17 mouse cellular contexts compared by ENCODE assay signal in the genomic region with DNA sequence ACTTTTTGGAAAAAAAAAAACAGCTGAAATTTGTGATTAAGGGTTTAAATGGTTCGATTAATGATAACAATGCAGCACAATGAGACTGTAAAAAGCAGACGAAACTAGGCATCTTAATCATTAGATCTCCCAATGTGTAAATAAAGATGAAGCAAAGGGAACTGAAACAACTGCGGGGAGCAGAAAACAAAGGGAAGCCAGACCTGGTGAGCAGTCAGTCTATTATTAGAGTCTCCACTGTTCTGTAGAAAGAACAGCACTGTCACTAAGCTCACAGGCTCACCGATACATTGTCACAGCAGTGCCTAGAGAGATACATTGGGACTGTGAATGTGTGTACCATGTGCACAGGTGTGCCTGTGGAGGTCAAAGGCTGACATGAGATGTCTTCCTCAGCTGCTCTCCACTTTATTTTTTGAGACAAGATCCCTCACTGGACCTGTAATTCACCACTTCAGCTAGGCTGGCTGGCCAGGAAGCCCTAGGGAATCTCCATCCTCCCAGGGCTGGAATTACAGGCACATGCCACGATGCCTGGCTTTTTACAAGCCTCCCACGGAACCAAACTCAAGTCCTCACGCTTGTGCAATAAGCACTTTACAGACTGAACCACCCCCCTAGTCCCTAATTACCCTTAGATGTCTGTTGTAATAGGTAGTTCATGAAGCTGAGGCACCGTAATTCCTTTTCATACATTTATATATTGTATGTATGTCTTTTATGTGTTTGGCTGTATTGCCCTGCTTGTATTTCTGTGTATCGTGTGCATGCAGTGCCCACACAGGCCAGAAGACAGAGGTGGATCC. TPM values are rescaled to one million over a fixed set of nuclear protein-coding genes. Genes with fewer than 3 reads are reported as not detected.
DNase-seq lines count a peak whose midpoint lies in the region; ATAC-seq and TF ChIP-seq lines count a peak whose summit lies in the region.
"Had no signal": no experiment of that assay in that cellular context is flagged by ENCODE, and none has a peak within 500 bp of the region (broad histone marks: within the 10 kb centered on the region; RNA-seq: fewer than 3 reads in every experiment).

No protein-coding gene starts in this region.

- peak; percentile 19; the same call in 1 of the 2 replicates for ATAC-seq in lung, postnatal 0 days
- ATAC-seq in neutrophil, adult 5-6 weeks (ENCODE audit: extremely low read depth, insufficient number of reproducible peaks, low FRiP score, poor library complexity, severe bottlenecking), result peak; percentile 60; the same call in 1 of the 2 replicates

- no peaks in the 10 kb centered on the region for H3K9me3 ChIP-seq in lung, postnatal 0 days (ENCODE audit: low read length)
- H3K9me3 ChIP-seq: embryonic facial prominence, embryonic 10.5 days; G1E; hindbrain, embryonic 13.5 days; liver, embryonic 13.5 days; midbrain, embryonic 12.5 days had no signal

- H3K4me1 ChIP-seq in lung, postnatal 0 days (ENCODE audit: insufficient read depth, low read depth, low read length), result no peaks in the 10 kb centered on the region
- H3K4me1 ChIP-seq: hindbrain, embryonic 13.5 days; midbrain, embryonic 12.5 days had no signal

- H3K4me2 ChIP-seq in lung, postnatal 0 days (replicated peaks; ENCODE audit: low read depth, low read length), result no peak overlapping the region
- H3K4me2 ChIP-seq: hindbrain, embryonic 13.5 days; liver, embryonic 13.5 days; midbrain, embryonic 12.5 days had no signal

- no peak overlapping the region for H3K27ac ChIP-seq in lung, postnatal 0 days (ENCODE audit: low read length)
- H3K27ac ChIP-seq: embryonic facial prominence, embryonic 10.5 days; hindbrain, embryonic 13.5 days; liver, embryonic 13.5 days; midbrain, embryonic 12.5 days had no signal

- TF ChIP-seq CTCF in lung, postnatal 0 days (IDR thresholded peaks at IDR 0.05), result no peak

- DNase-seq in heart, adult 18-20 months, result peak; percentile 20 to 37
- no peak for DNase-seq in heart, postnatal 36 days
- peak; percentile 22 for DNase-seq in lung, postnatal 0 days (ENCODE audit: low spot score)
- DNase-seq in lung, postnatal 4 days, result no peak
- DNase-seq in gonadal fat pad, adult 2 months (ENCODE audit: low read depth), result peak; percentile 33
- no peak for DNase-seq in embryo, embryonic 11 days
- no peak for DNase-seq in thymus, postnatal 0 days (ENCODE audit: low spot score)
- DNase-seq: adrenal gland, postnatal 36 days; cerebellum, adult 8-10 months; kidney, adult 2 months; liver, embryonic 13.5 days; thymus, adult 2 months had no signal

- H3K4me3 ChIP-seq in lung, postnatal 0 days (ENCODE audit: low read depth, low read length), result no peak overlapping the region
- H3K4me3 ChIP-seq: embryonic facial prominence, embryonic 10.5 days; hindbrain, embryonic 13.5 days; liver, embryonic 13.5 days; midbrain, embryonic 12.5 days had no signal

- no peak for TF ChIP-seq EP300 in lung, postnatal 0 days (IDR thresholded peaks at IDR 0.05)

- WGBS in lung, postnatal 0 days, result 62% methylated on average over 9 of the region's 9 CpGs

- no peaks in the 10 kb centered on the region for H3K36me3 ChIP-seq in lung, postnatal 0 days (ENCODE audit: insufficient read depth, low read length)
- H3K36me3 ChIP-seq: embryonic facial prominence, embryonic 10.5 days; midbrain, embryonic 12.5 days had no signal

- H3K27me3 ChIP-seq in lung, postnatal 0 days (replicated peaks; ENCODE audit: insufficient read depth, low read length), result no peaks in the 10 kb centered on the region
- H3K27me3 ChIP-seq: liver, embryonic 13.5 days; midbrain, embryonic 12.5 days had no signal

- intact Hi-C loops in heart, postnatal 36 days (cut with DNase I), result no loop called here

- no peak overlapping the region for H3K9ac ChIP-seq in lung, postnatal 0 days (replicated peaks; ENCODE audit: low read depth)
- H3K9ac ChIP-seq: hindbrain, embryonic 13.5 days; liver, embryonic 13.5 days; midbrain, embryonic 12.5 days had no signal

RNA-seq across cellular contexts. Expression of gene Gpr155, which starts 14.6 kb away (rescaled TPM):
- total RNA-seq in heart, adult 18-20 months (2021), result 10 to 100 TPM; 10.3 to 13.4 TPM
- 10 to 100 TPM; 13.1 to 13.8 TPM for total RNA-seq in heart, postnatal 36 days (2021)
- 6.3 and 8.1 TPM in 2 replicates for polyA plus RNA-seq in lung, postnatal 0 days (2015; fragmentation: Nextera tagmentation; extraction: Ambion mirVana)
- polyA plus RNA-seq in gonadal fat pad, adult 2 months (2012; rRNA removed), result 25.8 and 33.2 TPM in 2 replicates
- total RNA-seq in neutrophil, adult 5-6 weeks (2017), result 20.1 and 24.3 TPM in 2 replicates
- 2.6 and 2.8 TPM in 2 replicates for polyA plus RNA-seq in thymus, postnatal 0 days (2015; fragmentation: Nextera tagmentation; extraction: Ambion mirVana)

RNA-seq across cellular contexts. Expression of gene Cir1, which starts 59.2 kb away (rescaled TPM):
- 10 to 100 TPM; 11.1 to 13.9 TPM for total RNA-seq in heart, adult 18-20 months (2021)
- 10 to 100 TPM; 18.1 to 20.5 TPM for total RNA-seq in heart, postnatal 36 days (2021)
- 38.9 and 39.3 TPM in 2 replicates for polyA plus RNA-seq in lung, postnatal 0 days (2015; fragmentation: Nextera tagmentation; extraction: Ambion mirVana)
- 3.3 and 4.7 TPM in 2 replicates for polyA plus RNA-seq in gonadal fat pad, adult 2 months (2012; rRNA removed)
- 41.3 and 42.6 TPM in 2 replicates for total RNA-seq in neutrophil, adult 5-6 weeks (2017)
- polyA plus RNA-seq in thymus, postnatal 0 days (2015; fragmentation: Nextera tagmentation; extraction: Ambion mirVana), result 29.7 and 30.9 TPM in 2 replicates

RNA-seq across cellular contexts. Expression of gene Scrn3, which starts 59.3 kb away (rescaled TPM):
- total RNA-seq in heart, adult 18-20 months (2021), result 10 to 100 TPM; 26.1 to 33.9 TPM
- total RNA-seq in heart, postnatal 36 days (2021), result 10 to 100 TPM; 23.2 to 24.3 TPM
- polyA plus RNA-seq in lung, postnatal 0 days (2015; fragmentation: Nextera tagmentation; extraction: Ambion mirVana), result 10.9 and 12.8 TPM in 2 replicates
- polyA plus RNA-seq in gonadal fat pad, adult 2 months (2012; rRNA removed), result 11.0 and 12.3 TPM in 2 replicates
- 7.0 and 19.9 TPM in 2 replicates for total RNA-seq in neutrophil, adult 5-6 weeks (2017)
- polyA plus RNA-seq in thymus, postnatal 0 days (2015; fragmentation: Nextera tagmentation; extraction: Ambion mirVana), result 7.1 and 7.6 TPM in 2 replicates

Comparison
In these comparisons a context has a peak if more than half of its experiments do, and no peak if none do; other contexts are left out.
1. DNase-seq: peak in heart, adult 18-20 months (2 of 2), lung, postnatal 0 days (single experiment) and gonadal fat pad, adult 2 months (single experiment); none in heart, postnatal 36 days (0 of 2), lung, postnatal 4 days (0 of 2), embryo, embryonic 11 days (single experiment) and thymus, postnatal 0 days (single experiment).